Mouse (Mus musculus): ENCODE data around the gene Asap2. TPM values are rescaled to one million over a fixed set of nuclear protein-coding genes. Genes with fewer than 3 reads are reported as not detected.

The Asap2 gene
- polyA plus RNA-seq, 1 experiment from 2014 or later, result 3.1 TPM

DNA sequence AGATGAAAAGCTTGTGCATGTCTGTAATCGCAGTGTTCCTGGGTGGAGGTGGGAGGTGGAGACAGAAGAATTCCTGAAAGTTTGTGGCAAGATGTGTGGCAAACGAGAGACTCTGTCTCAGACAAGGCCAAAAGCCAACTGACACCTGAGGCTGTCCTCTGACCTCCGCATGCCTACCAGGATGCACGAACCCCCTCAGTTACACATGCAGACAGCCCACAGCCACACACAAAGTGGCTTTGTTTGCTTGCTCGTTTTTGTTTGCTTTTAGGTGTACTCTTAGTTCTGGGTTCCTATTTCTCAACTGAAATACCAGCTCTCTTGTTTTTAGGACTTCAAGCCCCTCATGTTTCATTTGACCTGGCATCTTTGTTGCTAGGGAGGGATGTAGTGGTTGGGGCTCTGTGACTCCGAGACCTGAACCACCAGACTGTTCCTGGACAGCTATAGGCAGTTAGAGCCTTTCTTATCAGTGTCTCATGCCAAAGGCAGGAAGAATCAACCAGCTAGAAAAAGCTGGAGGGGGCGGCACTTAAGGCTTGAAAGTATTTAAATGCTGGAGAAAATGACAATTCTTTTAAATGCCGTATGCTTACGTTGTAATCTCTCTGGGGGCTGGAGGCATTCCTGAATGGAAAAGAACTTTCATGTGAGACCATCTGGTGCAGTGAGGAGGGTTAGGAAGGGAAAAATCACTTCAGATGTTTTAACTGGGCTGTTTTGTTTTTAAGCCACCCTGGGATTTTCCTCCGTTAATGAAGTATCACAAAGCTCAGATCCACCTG lies 211.4 kb downstream of the Asap2 start:
- Histone ChIP-seq H3K36me3 (0 out of 2 replicates have a peak, but pooled peaks cover 2% of the 10 kb centered on the region), H3K4me2 (no peak overlapping the region), H3K9ac (no peak overlapping the region), H3K27me3 (replicated peaks) (no peaks in the 10 kb centered on the region), H3K4me1 (peaks cover 51% of the 10 kb centered on the region), H3K4me3 (no peak overlapping the region), H3K27ac (peak overlapping the region; percentile 60), H3K9me3 (replicated peaks) (no peaks in the 10 kb centered on the region)
- ATAC-seq, result no peak
- WGBS (ENCODE audit: insufficient replicate concordance), result 56% methylated on average over 10 of the region's 10 CpGs

DNA sequence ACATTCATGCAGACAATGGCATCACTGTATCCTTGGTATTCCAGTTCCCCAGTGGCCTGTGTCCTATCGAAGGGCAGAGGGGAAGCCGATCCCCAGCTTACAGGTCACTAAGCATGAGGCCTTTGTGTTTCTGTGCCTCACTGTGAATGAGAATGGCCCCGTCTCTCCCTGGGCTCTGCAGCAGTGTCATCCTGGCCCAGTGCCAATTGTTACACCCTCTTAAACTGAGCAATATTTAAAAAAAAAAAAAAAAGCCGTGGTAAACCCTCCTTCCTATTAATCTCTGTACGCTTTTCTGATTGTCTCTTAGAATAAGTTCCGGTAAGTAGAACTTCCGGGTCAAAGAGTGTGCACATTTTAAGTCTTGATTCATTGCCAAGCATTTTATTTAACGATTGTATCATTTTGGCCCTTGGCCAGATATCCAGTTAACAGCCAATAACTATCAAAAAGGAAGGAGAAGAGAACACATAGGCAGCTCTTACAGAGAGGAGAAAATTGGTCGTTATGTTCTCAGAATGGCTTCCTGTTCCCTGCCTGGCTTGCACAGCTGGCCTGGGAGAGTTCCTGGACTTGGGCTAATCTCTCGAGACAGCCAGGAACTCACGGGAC lies 214.5 kb downstream of the Asap2 start:
- no peaks in the 10 kb centered on the region for H3K27me3 ChIP-seq (replicated peaks)
- no peak overlapping the region for H3K27ac ChIP-seq
- WGBS (ENCODE audit: insufficient replicate concordance), result 59% methylated on average over 11 of the region's 11 CpGs
- H3K4me3 ChIP-seq, result no peak overlapping the region
- H3K4me2 ChIP-seq, result no peak overlapping the region
- no peak for ATAC-seq
- peaks cover 4% of the 10 kb centered on the region; the same call in 1 of the 2 replicates for H3K36me3 ChIP-seq
- H3K4me1 ChIP-seq, result peaks cover 52% of the 10 kb centered on the region
- no peak overlapping the region for H3K9ac ChIP-seq
- no peaks in the 10 kb centered on the region for H3K9me3 ChIP-seq (replicated peaks)

DNA sequence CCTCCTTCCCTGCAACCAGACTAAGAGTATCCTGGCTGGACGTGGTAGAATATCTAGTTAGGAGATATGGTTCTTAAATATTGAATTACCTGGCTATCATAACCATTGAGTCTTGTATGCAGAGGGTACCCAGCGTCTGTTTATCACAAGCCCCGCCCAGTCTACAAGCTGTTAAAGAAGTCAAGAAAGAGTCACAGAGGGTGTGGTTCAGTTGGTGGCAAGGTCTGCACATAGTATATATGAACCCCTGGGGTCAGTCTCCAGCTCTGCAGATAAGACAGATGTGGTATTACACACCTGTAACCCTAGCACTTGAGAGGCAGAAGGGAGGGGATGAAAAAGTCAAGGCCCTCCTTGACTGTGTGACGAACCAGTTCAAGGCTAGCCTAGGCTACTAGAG lies 215.5 kb downstream of the Asap2 start:
- Histone ChIP-seq H3K4me1 (peaks cover 56% of the 10 kb centered on the region), H3K36me3 (peaks cover 4% of the 10 kb centered on the region; the same call in 1 of the 2 replicates), H3K4me3 (no peak overlapping the region), H3K4me2 (no peak overlapping the region), H3K9ac (no peak overlapping the region), H3K27ac (no peak overlapping the region), H3K9me3 (replicated peaks) (no peaks in the 10 kb centered on the region), H3K27me3 (replicated peaks) (no peaks in the 10 kb centered on the region)
- peak; percentile 67 for ATAC-seq
- WGBS (ENCODE audit: insufficient replicate concordance), result 43% methylated on average over 4 of the region's 4 CpGs

DNA sequence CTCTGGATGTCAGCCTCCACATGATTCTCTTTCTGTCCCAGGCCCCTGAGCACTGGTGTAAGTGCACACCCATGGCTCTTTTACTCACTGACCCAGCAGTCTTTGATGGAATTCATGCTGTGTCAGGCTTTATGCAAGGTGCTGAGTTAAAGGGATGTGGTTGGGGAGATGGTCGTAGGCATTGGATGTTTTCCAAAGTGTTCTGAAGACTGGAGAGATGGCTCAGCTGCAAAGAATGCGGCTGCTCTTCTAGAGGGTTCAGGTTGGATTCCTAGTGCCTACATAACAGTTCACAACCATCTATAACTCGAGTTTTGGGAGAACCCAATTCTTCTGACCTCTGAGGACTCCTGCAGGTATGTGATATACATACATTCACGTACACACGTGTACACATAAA lies 217.2 kb downstream of the Asap2 start:
- H3K9ac ChIP-seq, result no peak overlapping the region
- peaks cover 46% of the 10 kb centered on the region for H3K4me1 ChIP-seq
- H3K4me3 ChIP-seq, result no peak overlapping the region
- ATAC-seq, result no peak
- H3K9me3 ChIP-seq (replicated peaks), result no peaks in the 10 kb centered on the region
- 70% methylated on average over 5 of the region's 5 CpGs for WGBS (ENCODE audit: insufficient replicate concordance)
- no peaks in the 10 kb centered on the region for H3K27me3 ChIP-seq (replicated peaks)
- no peak overlapping the region for H3K27ac ChIP-seq
- peaks cover 4% of the 10 kb centered on the region; the same call in 1 of the 2 replicates for H3K36me3 ChIP-seq
- H3K4me2 ChIP-seq, result no peak overlapping the region

DNA sequence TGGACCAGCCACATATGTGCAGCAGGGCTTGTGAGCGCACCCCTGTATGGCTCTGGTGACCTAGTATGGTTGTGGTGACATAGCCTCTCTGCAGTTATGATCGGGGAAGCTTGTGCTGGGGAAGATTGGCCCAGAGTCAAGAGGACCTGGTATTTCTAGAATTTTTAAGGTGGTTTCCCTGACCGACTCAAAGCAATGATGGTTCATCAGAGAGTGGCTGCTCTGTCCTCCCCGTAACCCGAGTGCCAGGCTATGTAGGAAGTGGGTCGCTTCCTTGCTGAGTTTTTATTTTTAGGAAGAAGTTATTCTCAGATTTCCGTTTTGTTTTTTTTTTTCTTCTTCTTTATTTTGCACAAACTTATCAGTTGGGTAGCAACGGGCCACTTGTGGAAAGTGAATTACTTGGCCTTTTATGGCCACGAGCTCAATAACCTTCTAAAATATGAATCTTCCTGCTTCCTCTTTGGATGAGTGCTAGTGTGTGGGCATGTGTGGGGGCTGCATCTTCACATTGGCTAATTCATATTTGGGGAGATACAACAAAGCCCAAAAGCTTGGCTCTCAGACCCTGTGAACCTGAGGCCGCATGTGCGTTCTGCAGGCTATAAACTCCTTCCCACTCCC lies 218.0 kb downstream of the Asap2 start:
- Histone ChIP-seq H3K4me1 (peaks cover 46% of the 10 kb centered on the region), H3K9ac (no peak overlapping the region), H3K9me3 (replicated peaks) (no peaks in the 10 kb centered on the region), H3K4me2 (no peak overlapping the region), H3K27me3 (replicated peaks) (no peaks in the 10 kb centered on the region), H3K4me3 (no peak overlapping the region), H3K27ac (no peak overlapping the region), H3K36me3 (peaks cover 9% of the 10 kb centered on the region; the same call in 1 of the 2 replicates)
- WGBS (ENCODE audit: insufficient replicate concordance), result 64% methylated on average over 11 of the region's 11 CpGs
- ATAC-seq, result no peak

GRCm38 (mm10) chr12:21209273-21209672 lies 219.0 kb downstream of the Asap2 start:
- Histone ChIP-seq H3K9me3 (replicated peaks) (no peaks in the 10 kb centered on the region), H3K9ac (no peak overlapping the region), H3K36me3 (peaks cover 13% of the 10 kb centered on the region; the same call in 1 of the 2 replicates), H3K4me3 (no peak overlapping the region), H3K4me2 (no peak overlapping the region), H3K4me1 (peaks cover 44% of the 10 kb centered on the region), H3K27ac (no peak overlapping the region), H3K27me3 (replicated peaks) (no peaks in the 10 kb centered on the region)
- no peak for ATAC-seq
- 75% methylated on average over 10 of the region's 10 CpGs for WGBS (ENCODE audit: insufficient replicate concordance)

- Histone ChIP-seq H3K4me2 (no peak overlapping the region), H3K9ac (no peak overlapping the region), H3K4me3 (no peak overlapping the region), H3K36me3 (peaks cover 11% of the 10 kb centered on the region; the same call in 1 of the 2 replicates), H3K4me1 (peaks cover 23% of the 10 kb centered on the region), H3K27ac (no peak overlapping the region), H3K27me3 (replicated peaks) (no peaks in the 10 kb centered on the region), H3K9me3 (replicated peaks) (no peaks in the 10 kb centered on the region)
- WGBS (ENCODE audit: insufficient replicate concordance), result 79% methylated on average over 17 of the region's 17 CpGs
- ATAC-seq, result no peak
Observed at GRCm38 (mm10) chr12:21212876-21213275, 222.6 kb downstream of the Asap2 start.

DNA sequence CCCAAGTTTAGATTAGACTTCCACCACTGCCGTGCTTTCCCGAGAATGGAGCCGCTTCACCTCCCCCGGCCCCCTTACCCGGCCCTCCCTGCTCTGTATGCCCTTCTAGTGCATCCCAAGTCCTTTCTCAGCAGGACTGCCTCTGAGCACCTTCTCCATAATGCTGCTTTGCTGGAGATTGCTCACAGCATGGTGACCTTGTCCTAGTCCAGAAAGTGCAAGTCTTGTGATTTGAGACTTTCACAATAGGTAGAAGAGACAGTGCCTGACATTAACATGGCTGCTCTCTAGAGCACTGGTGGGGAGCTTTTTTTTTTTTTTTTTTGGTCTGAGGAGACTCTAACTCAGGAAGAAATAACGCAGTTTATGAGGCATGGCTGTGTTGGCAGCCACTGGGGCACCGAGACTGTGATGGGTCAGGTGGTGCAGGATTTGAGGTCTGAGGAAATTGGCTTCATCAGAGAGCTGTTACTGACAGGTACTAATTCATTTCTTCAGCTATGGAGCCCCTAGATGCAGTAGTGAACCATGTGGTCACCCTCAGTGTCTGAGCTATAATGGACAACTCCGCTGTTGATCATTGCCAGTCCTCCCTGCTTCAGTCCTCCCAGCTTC lies 224.4 kb downstream of the Asap2 start:
- ATAC-seq, result no peak
- H3K4me2 ChIP-seq, result no peak overlapping the region
- peaks cover 28% of the 10 kb centered on the region for H3K4me1 ChIP-seq
- peaks cover 15% of the 10 kb centered on the region; the same call in 1 of the 2 replicates for H3K36me3 ChIP-seq
- WGBS (ENCODE audit: insufficient replicate concordance), result 80% methylated on average over 8 of the region's 8 CpGs
- no peak overlapping the region for H3K27ac ChIP-seq
- no peak overlapping the region for H3K4me3 ChIP-seq
- no peak overlapping the region for H3K9ac ChIP-seq
- no peaks in the 10 kb centered on the region for H3K9me3 ChIP-seq (replicated peaks)
- no peaks in the 10 kb centered on the region for H3K27me3 ChIP-seq (replicated peaks)

GRCm38 (mm10) chr12:21217776-21218444 lies 227.7 kb downstream of the Asap2 start:
- Histone ChIP-seq H3K27ac (no peak overlapping the region), H3K4me3 (no peak overlapping the region), H3K9ac (no peak overlapping the region), H3K36me3 (peaks cover 12% of the 10 kb centered on the region; the same call in 1 of the 2 replicates), H3K9me3 (replicated peaks) (no peaks in the 10 kb centered on the region), H3K4me1 (peaks cover 21% of the 10 kb centered on the region), H3K4me2 (peak overlapping the region; percentile 16; the same call in 1 of the 2 replicates), H3K27me3 (replicated peaks) (no peaks in the 10 kb centered on the region)
- no peak for ATAC-seq
- WGBS (ENCODE audit: insufficient replicate concordance), result 17% methylated on average over 11 of the region's 11 CpGs

- H3K4me1 ChIP-seq, result peaks cover 33% of the 10 kb centered on the region
- ATAC-seq, result no peak
- H3K27ac ChIP-seq, result no peak overlapping the region
- WGBS (ENCODE audit: insufficient replicate concordance), result 72% methylated on average over 1 of the region's 1 CpGs
- no peaks in the 10 kb centered on the region for H3K27me3 ChIP-seq (replicated peaks)
- H3K9me3 ChIP-seq (replicated peaks), result no peaks in the 10 kb centered on the region
- H3K9ac ChIP-seq, result no peak overlapping the region
- H3K4me3 ChIP-seq, result no peak overlapping the region
- H3K4me2 ChIP-seq, result no peak overlapping the region
- H3K36me3 ChIP-seq, result peaks cover 6% of the 10 kb centered on the region; the same call in 1 of the 2 replicates
Observed at GRCm38 (mm10) chr12:21220596-21220995, 230.3 kb downstream of the Asap2 start.

- Histone ChIP-seq H3K27ac (no peak overlapping the region), H3K36me3 (no peaks in the 10 kb centered on the region; the same call in 1 of the 2 replicates), H3K9me3 (replicated peaks) (no peaks in the 10 kb centered on the region), H3K27me3 (replicated peaks) (no peaks in the 10 kb centered on the region), H3K4me1 (peaks cover 44% of the 10 kb centered on the region), H3K4me2 (no peak overlapping the region), H3K9ac (no peak overlapping the region), H3K4me3 (no peak overlapping the region)
- ATAC-seq, result no peak
- 65% methylated on average over 4 of the region's 4 CpGs for WGBS (ENCODE audit: insufficient replicate concordance)
Observed at GRCm38 (mm10) chr12:21223923-21224322, 233.7 kb downstream of the Asap2 start.
